Mouse (Mus musculus) MEL (cell line): ENCODE data around the gene Slc22a2. TPM values are rescaled to one million over a fixed set of nuclear protein-coding genes. Genes with fewer than 3 reads are reported as not detected.
A peak's percentile ranks its signal among the peaks of the same experiment; 100 is the strongest.
"Not testable (repeated sequence)": the region's sequence is repeated elsewhere in the genome, so short reads cannot be mapped to it uniquely, and the experiment has no call there.

Experiments
- DNase-seq: peaks from one replicate; pipeline ENCODE4 v3.0.0; 2011; ENCODE audit warnings: low read depth, low spot score
- H3K27ac ChIP-seq: 2 replicates; pipeline ENCODE4 v1.5.1; 2012; ENCODE audit warnings: low read depth, mild to moderate bottlenecking, control low read depth, low read length, moderate library complexity; ENCODE audit not compliant: control insufficient read depth
- H3K27me3 ChIP-seq, 2 experiments: fragments of 150-350 bp in 1 of 2; sonication (generic) in 1 of 2; 2 replicates each; pipeline ENCODE4 v1.6.1; 2012; ENCODE audit warnings: low read length in 2 of 2, mild to moderate bottlenecking in 2 of 2, improper control_type of control experiment in 1 of 2, moderate library complexity in 1 of 2; ENCODE audit not compliant: insufficient read depth in 2 of 2, control insufficient read depth in 1 of 2
- H3K36me3 ChIP-seq, 2 experiments: 2 replicates each; pipeline ENCODE4 v1.6.1; 2012 to 2014; ENCODE audit warnings: low read length in 2 of 2, improper control_type of control experiment in 1 of 2, inconsistent platforms in 1 of 2, mild to moderate bottlenecking in 1 of 2; ENCODE audit not compliant: insufficient read depth in 2 of 2, control insufficient read depth in 1 of 2
- H3K4me1 ChIP-seq, 2 experiments: fragments of 150-350 bp in 1 of 2; sonication (generic) in 1 of 2; 2 replicates each; pipeline ENCODE4 v1.6.1; 2012; ENCODE audit warnings: low read length in 2 of 2, improper control_type of control experiment in 1 of 2, mild to moderate bottlenecking in 1 of 2; ENCODE audit not compliant: insufficient read depth in 2 of 2, control insufficient read depth in 1 of 2
- H3K4me3 ChIP-seq, 2 experiments: fragments of 150-350 bp in 1 of 2; sonication (generic) in 1 of 2; 2 replicates each; pipeline ENCODE4 v1.5.1; 2012; ENCODE audit warnings: low read depth in 2 of 2, low read length in 2 of 2, mild to moderate bottlenecking in 2 of 2, moderate library complexity in 2 of 2, control low read depth in 1 of 2, improper control_type of control experiment in 1 of 2; ENCODE audit not compliant: control insufficient read depth in 1 of 2, insufficient read depth in 1 of 2
- H3K79me2 ChIP-seq: 2 replicates; pipeline ENCODE4 v1.6.1; 2012; ENCODE audit warnings: mild to moderate bottlenecking, low read length, moderate library complexity; ENCODE audit not compliant: control insufficient read depth, poor library complexity, insufficient read depth
- H3K9ac ChIP-seq: 2 replicates; pipeline ENCODE4 v1.6.1; 2012; ENCODE audit warnings: low read depth, mild to moderate bottlenecking, control low read depth, low read length, moderate library complexity; ENCODE audit not compliant: control insufficient read depth, poor library complexity, severe bottlenecking
- H3K9me3 ChIP-seq: fragments of 150-350 bp; sonication (generic); replicated peaks from 2 replicates; pipeline ENCODE4 v1.6.1; 2012; ENCODE audit warnings: mild to moderate bottlenecking, low read length, improper control_type of control experiment, moderate library complexity; ENCODE audit not compliant: insufficient read depth
- CTCF ChIP-seq, 3 experiments: IDR thresholded peaks in 2 of 3; conservative IDR thresholded peaks in 1 of 3; 2 replicates each; pipeline ENCODE4 v1.5.1; 2011 to 2012; ENCODE audit warnings: low read length in 3 of 3, low read depth in 2 of 3, mild to moderate bottlenecking in 2 of 3, improper control_type of control experiment in 1 of 3, inconsistent platforms in 1 of 3, mixed read lengths in 1 of 3, moderate library complexity in 1 of 3; ENCODE audit not compliant: control insufficient read depth in 1 of 3, insufficient read depth in 1 of 3, poor library complexity in 1 of 3, severe bottlenecking in 1 of 3
- GABPA ChIP-seq: IDR thresholded peaks from 2 replicates; pipeline ENCODE4 v1.6.1; 2012; ENCODE audit warnings: low read depth, mild to moderate bottlenecking, inconsistent platforms, low read length, improper control_type of control experiment, moderate library complexity
- GATA1 ChIP-seq: IDR thresholded peaks from 2 replicates; pipeline ENCODE4 v1.6.1; 2011; ENCODE audit warnings: low read depth, low read length, improper control_type of control experiment
- HCFC1 ChIP-seq: IDR thresholded peaks from 2 replicates; pipeline ENCODE4 v1.6.1; 2012; ENCODE audit warnings: low read depth, mild to moderate bottlenecking, inconsistent platforms, low read length, improper control_type of control experiment, moderate library complexity
- MEF2A ChIP-seq: IDR thresholded peaks from 2 replicates; pipeline ENCODE4 v1.6.1; 2014; ENCODE audit warnings: low read depth, mild to moderate bottlenecking, inconsistent platforms, low read length, improper control_type of control experiment; ENCODE audit not compliant: poor library complexity, insufficient replicate concordance, severe bottlenecking; ENCODE audit errors: extremely low read depth
- MYB ChIP-seq: IDR thresholded peaks from 2 replicates; pipeline ENCODE4 v1.6.1; 2011; ENCODE audit warnings: mild to moderate bottlenecking, low read depth, low read length, improper control_type of control experiment
- NELFE ChIP-seq: IDR thresholded peaks from 2 replicates; pipeline ENCODE4 v1.6.1; 2011; ENCODE audit warnings: low read depth, low read length, improper control_type of control experiment
- POLR2A ChIP-seq, 2 experiments: IDR thresholded peaks; 2 replicates each; pipeline ENCODE4 v1.6.1; 2011 to 2012; ENCODE audit warnings: low read length in 2 of 2, mild to moderate bottlenecking in 2 of 2, control low read depth in 1 of 2, improper control_type of control experiment in 1 of 2, low read depth in 1 of 2, moderate library complexity in 1 of 2; ENCODE audit not compliant: control insufficient read depth in 1 of 2, insufficient read depth in 1 of 2, poor library complexity in 1 of 2
- POLR2AphosphoS5 ChIP-seq: IDR thresholded peaks from 2 replicates; pipeline ENCODE4 v1.6.1; 2012; ENCODE audit warnings: low read depth, borderline replicate concordance, mild to moderate bottlenecking, inconsistent platforms, low read length, moderate library complexity, mixed read lengths
- RAD21 ChIP-seq: IDR thresholded peaks from 2 replicates; pipeline ENCODE4 v1.6.1; 2011; ENCODE audit warnings: mild to moderate bottlenecking, low read depth, low read length, improper control_type of control experiment
- SMC3 ChIP-seq: IDR thresholded peaks from 2 replicates; pipeline ENCODE4 v1.6.1; 2011; ENCODE audit warnings: low read depth, low read length, improper control_type of control experiment
- TAL1 ChIP-seq: IDR thresholded peaks from 2 replicates; pipeline ENCODE4 v1.6.1; 2012; ENCODE audit warnings: mild to moderate bottlenecking, inconsistent platforms, low read length, moderate library complexity, mixed read lengths
- TBP ChIP-seq: IDR thresholded peaks from 2 replicates; pipeline ENCODE4 v1.8.0; 2011; ENCODE audit warnings: low read depth, low read length, improper control_type of control experiment
- USF1 ChIP-seq: IDR thresholded peaks from 2 replicates; pipeline ENCODE4 v1.6.1; 2014; ENCODE audit warnings: low read depth, mild to moderate bottlenecking, inconsistent platforms, low read length, improper control_type of control experiment, moderate library complexity
- ZC3H11A ChIP-seq: IDR thresholded peaks from 2 replicates; pipeline ENCODE4 v1.6.1; 2012; ENCODE audit warnings: low read depth, mild to moderate bottlenecking, inconsistent platforms, low read length, improper control_type of control experiment
- ZMIZ1 ChIP-seq: IDR thresholded peaks from 2 replicates; pipeline ENCODE4 v1.6.1; 2012; ENCODE audit warnings: low read depth, mild to moderate bottlenecking, inconsistent platforms, low read length, improper control_type of control experiment, moderate library complexity
- polyA plus RNA-seq, 2 experiments: library from polyadenylated mRNA; stranded (reverse) in 1 of 2; unstranded in 1 of 2; fragments of >175 nt in 1 of 2; fragments of >200 nt in 1 of 2; gene quantifications; 2 replicates each; pipeline versions ENCODE4 v1.2.1 to v1.2.4; 2012; ENCODE audit warnings: low replicate concordance in 2 of 2, low read depth in 1 of 2; ENCODE audit not compliant: insufficient read length in 2 of 2, insufficient read depth in 1 of 2, missing spikeins in 1 of 2
- total RNA-seq: library from RNA; depleted of rRNA; stranded (reverse); fragments of 300-350 nt; gene quantifications from 2 replicates; pipeline ENCODE4 v1.2.3, GENCODE M21; 2012

Gene Slc22a2
- total and polyA plus RNA-seq, 3 experiments, result not detected

DNA sequence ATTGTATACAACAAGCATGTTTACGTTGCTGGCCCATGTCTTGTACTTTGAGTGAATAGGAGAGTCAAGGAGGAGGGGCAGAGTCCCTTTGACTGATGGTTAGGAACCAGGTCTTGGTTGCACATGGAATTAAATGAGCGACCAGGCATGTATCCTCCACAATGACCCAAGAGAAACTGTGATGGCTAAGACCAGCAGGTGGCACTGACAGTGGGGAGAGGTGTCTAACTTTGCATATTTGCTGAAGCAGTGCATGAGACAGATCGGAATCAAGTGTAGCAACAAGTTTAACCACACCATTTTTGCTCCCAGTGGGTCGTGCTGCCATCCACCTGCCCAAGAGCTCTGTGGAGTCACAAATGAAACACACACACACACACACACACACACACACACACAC lies 21.7 kb upstream of the Slc22a2 start:
- no peaks in the 10 kb centered on the region for H3K36me3 ChIP-seq
- H3K4me3 ChIP-seq, result no peak overlapping the region
- DNase-seq, result no peak
- no peak overlapping the region for H3K27ac ChIP-seq
- peaks cover 0 to 3% of the 10 kb centered on the region in 2 experiments; a peak in 1 of 4 replicates for H3K27me3 ChIP-seq
- no peaks in the 10 kb centered on the region for H3K4me1 ChIP-seq
- H3K9ac ChIP-seq, result no peak overlapping the region
- no peaks in the 10 kb centered on the region for H3K79me2 ChIP-seq
- H3K9me3 ChIP-seq, result no peaks in the 10 kb centered on the region
- TF ChIP-seq RAD21 (no peak), SMC3 (peak; percentile 20; the same call in 1 of the 2 replicates), MEF2A (no peak), NELFE (no peak), USF1 (no peak)

DNA sequence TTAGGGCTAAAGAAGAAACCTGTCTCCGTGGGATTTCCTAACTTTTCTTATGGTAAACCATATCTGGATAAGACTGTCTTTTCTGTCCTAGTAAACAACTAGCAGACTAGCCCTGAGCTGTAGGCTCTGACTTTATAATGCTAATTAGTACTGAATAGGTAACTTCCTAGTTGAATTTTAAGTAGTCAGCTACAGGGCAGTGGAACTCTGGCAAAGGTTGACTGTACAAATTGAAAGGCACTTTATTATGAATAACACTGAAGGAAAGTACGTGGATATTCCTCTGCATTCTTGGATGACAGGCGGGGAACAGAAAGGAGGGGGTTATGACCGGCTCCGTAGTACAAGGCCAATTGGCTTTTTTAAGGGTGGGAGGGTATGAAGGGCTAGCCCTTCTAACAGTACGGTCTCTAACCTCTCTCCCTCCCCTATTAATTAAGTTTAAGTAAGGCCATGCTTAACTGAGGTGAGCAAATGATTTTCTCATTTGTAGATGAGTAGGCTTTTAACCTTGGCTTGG lies 19.4 kb upstream of the Slc22a2 start:
- not testable (repeated sequence) for H3K9me3 ChIP-seq, H3K27ac ChIP-seq, H3K9ac ChIP-seq, H3K36me3 ChIP-seq, H3K4me1 ChIP-seq, H3K79me2 ChIP-seq, H3K27me3 ChIP-seq, DNase-seq, H3K4me3 ChIP-seq

DNA sequence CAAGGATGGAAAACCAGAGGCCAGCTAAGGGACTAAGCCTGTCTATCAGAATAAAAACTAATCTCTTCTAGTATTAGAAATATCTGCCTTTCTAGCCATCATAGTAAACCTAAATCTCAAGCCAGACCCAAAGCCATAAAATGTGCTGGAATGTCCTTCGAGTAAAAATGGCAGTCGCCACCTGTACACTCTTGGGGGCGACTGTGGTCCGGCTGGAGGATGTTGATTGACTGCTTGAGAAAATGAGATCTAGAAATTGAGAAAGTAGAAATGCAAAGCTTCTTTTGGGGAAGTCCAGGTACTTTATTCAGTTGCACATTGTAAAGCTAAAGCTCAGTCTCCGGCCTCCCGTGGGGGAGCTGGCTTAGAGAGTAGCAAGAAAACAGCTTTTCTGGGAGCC lies 18.5 kb upstream of the Slc22a2 start:
- no peak overlapping the region for H3K27ac ChIP-seq
- DNase-seq, result no peak
- H3K36me3 ChIP-seq, result no peaks in the 10 kb centered on the region
- H3K9ac ChIP-seq, result no peak overlapping the region
- H3K4me1 ChIP-seq, result no peaks in the 10 kb centered on the region
- TF ChIP-seq POLR2A (IDR thresholded peaks at IDR 0.05; ENCODE audit: control insufficient read depth in 1 of 2, insufficient read depth in 1 of 2, low read depth in 1 of 2, low read length in 2 of 2, poor library complexity in 1 of 2) (no peak), ZC3H11A (no peak), GABPA (no peak), GATA1 (no peak), MYB (no peak), HCFC1 (no peak), POLR2AphosphoS5 (no peak), ZMIZ1 (no peak), TAL1 (no peak), TBP (no peak), USF1 (no peak), CTCF (IDR thresholded peaks at IDR 0.05 in 2 of 3, conservative IDR thresholded peaks at IDR 0.05 in 1 of 3; ENCODE audit: control insufficient read depth in 1 of 3, insufficient read depth in 1 of 3, low read depth in 2 of 3, low read length in 3 of 3, poor library complexity in 1 of 3, severe bottlenecking in 1 of 3) (no peak)
- H3K27me3 ChIP-seq, result peaks cover 0 to 4% of the 10 kb centered on the region in 2 experiments; a peak in 1 of 4 replicates
- H3K9me3 ChIP-seq, result no peaks in the 10 kb centered on the region
- H3K79me2 ChIP-seq, result no peaks in the 10 kb centered on the region
- H3K4me3 ChIP-seq, result no peak overlapping the region
